Mouse (Mus musculus): ENCODE measurements around the gene Slc34a1.

GRCm38 (mm10) chr13:55391626-55392029 is 6.4 kb upstream of the Slc34a1 start:
- TF ChIP-seq CTCF (IDR thresholded peaks at IDR 0.05; ENCODE audit: low read depth) (no peak), EP300 (IDR thresholded peaks at IDR 0.05; ENCODE audit: low read depth) (no peak)
